Mouse (Mus musculus): ENCODE results near the gene Sytl1. TPM values are rescaled to one million over a fixed set of nuclear protein-coding genes. Genes with fewer than 3 reads are reported as not detected.
A peak's percentile ranks its signal among the peaks of the same experiment; 100 is the strongest.

The Sytl1 gene
- 0.92 and 1.0 TPM in 2 replicates for polyA plus RNA-seq (2015; fragmentation: Nextera tagmentation; extraction: Ambion mirVana)

- no peak within 1 kb of the TSS for H3K27ac ChIP-seq (replicated peaks)
- H3K9me3 ChIP-seq (replicated peaks), result no peaks in the 10 kb centered on the region
- H3K4me3 ChIP-seq (replicated peaks), result no peak within 1 kb of the TSS; the same call in 1 of the 2 replicates
- peaks cover 15% of the 10 kb centered on the region for H3K4me1 ChIP-seq (replicated peaks)
- peak within 1 kb of the TSS; percentile 35 for H3K4me2 ChIP-seq
- H3K36me3 ChIP-seq (replicated peaks), result peaks cover 36% of the 10 kb centered on the region
- 30% methylated on average over 7 of the region's 7 CpGs for WGBS (ENCODE audit: insufficient replicate concordance)
- H3K9ac ChIP-seq, result no peak within 1 kb of the TSS
- ATAC-seq (ENCODE audit: insufficient read depth), result peak; percentile 10; the same call in 1 of the 2 replicates
- H3K27me3 ChIP-seq, result peaks cover 8% of the 10 kb centered on the region; the same call in 1 of the 2 replicates
Measured at GRCm38 (mm10) chr4:133262882-133263281, at the start of gene Sytl1. Gene Sytl1, minus strand, starts transcription at chr4:133263113.

GRCm38 (mm10) chr4:133309948-133310347 lies 47.0 kb upstream of the Sytl1 start:
- Histone ChIP-seq H3K36me3 (replicated peaks) (peaks cover 4% of the 10 kb centered on the region), H3K27ac (replicated peaks) (no peak overlapping the region), H3K9me3 (replicated peaks) (no peaks in the 10 kb centered on the region), H3K4me2 (no peak overlapping the region), H3K27me3 (no peaks in the 10 kb centered on the region), H3K4me1 (replicated peaks) (no peaks in the 10 kb centered on the region; the same call in 1 of the 2 replicates), H3K9ac (no peak overlapping the region), H3K4me3 (replicated peaks) (no peak overlapping the region)
- no peak for ATAC-seq (ENCODE audit: insufficient read depth)
- 0% methylated on average over 3 of the region's 3 CpGs for WGBS (ENCODE audit: insufficient replicate concordance)

- H3K9ac ChIP-seq, result no peak overlapping the region
- no peaks in the 10 kb centered on the region for H3K27me3 ChIP-seq
- ATAC-seq (ENCODE audit: insufficient read depth), result no peak
- no peak overlapping the region for H3K4me2 ChIP-seq
- WGBS (ENCODE audit: insufficient replicate concordance), result 33% methylated on average over 3 of the region's 3 CpGs
- no peak overlapping the region for H3K4me3 ChIP-seq (replicated peaks)
- H3K4me1 ChIP-seq (replicated peaks), result no peaks in the 10 kb centered on the region
- no peaks in the 10 kb centered on the region for H3K9me3 ChIP-seq (replicated peaks)
- H3K27ac ChIP-seq (replicated peaks), result no peak overlapping the region
- peaks cover 17% of the 10 kb centered on the region; the same call in 1 of the 2 replicates for H3K36me3 ChIP-seq (replicated peaks)
Measured at GRCm38 (mm10) chr4:133307331-133307730, 44.4 kb upstream of the Sytl1 start.

GRCm38 (mm10) chr4:133305825-133306224 lies 42.9 kb upstream of the Sytl1 start:
- ATAC-seq (ENCODE audit: insufficient read depth), result no peak
- Histone ChIP-seq H3K27me3 (no peaks in the 10 kb centered on the region), H3K4me1 (replicated peaks) (no peaks in the 10 kb centered on the region), H3K4me3 (replicated peaks) (no peak overlapping the region), H3K9ac (no peak overlapping the region), H3K27ac (replicated peaks) (no peak overlapping the region), H3K36me3 (replicated peaks) (peaks cover 27% of the 10 kb centered on the region), H3K9me3 (replicated peaks) (no peaks in the 10 kb centered on the region), H3K4me2 (no peak overlapping the region)
- 71% methylated on average over 7 of the region's 7 CpGs for WGBS (ENCODE audit: insufficient replicate concordance)

GRCm38 (mm10) chr4:133304770-133305169 lies 41.9 kb upstream of the Sytl1 start:
- Histone ChIP-seq H3K27ac (replicated peaks) (no peak overlapping the region), H3K9ac (no peak overlapping the region), H3K4me1 (replicated peaks) (no peaks in the 10 kb centered on the region), H3K27me3 (no peaks in the 10 kb centered on the region), H3K4me2 (no peak overlapping the region), H3K9me3 (replicated peaks) (no peaks in the 10 kb centered on the region), H3K4me3 (replicated peaks) (no peak overlapping the region), H3K36me3 (replicated peaks) (peaks cover 37% of the 10 kb centered on the region)
- WGBS (ENCODE audit: insufficient replicate concordance), result 81% methylated on average over 7 of the region's 7 CpGs
- ATAC-seq (ENCODE audit: insufficient read depth), result no peak

- H3K9ac ChIP-seq, result no peak overlapping the region
- WGBS (ENCODE audit: insufficient replicate concordance), result 59% methylated on average over 5 of the region's 5 CpGs
- H3K27ac ChIP-seq (replicated peaks), result no peak overlapping the region
- H3K4me2 ChIP-seq, result no peak overlapping the region
- H3K4me1 ChIP-seq (replicated peaks), result no peaks in the 10 kb centered on the region
- ATAC-seq (ENCODE audit: insufficient read depth), result no peak
- no peaks in the 10 kb centered on the region for H3K27me3 ChIP-seq
- no peak overlapping the region for H3K4me3 ChIP-seq (replicated peaks)
- H3K9me3 ChIP-seq (replicated peaks), result no peaks in the 10 kb centered on the region
- H3K36me3 ChIP-seq (replicated peaks), result peaks cover 43% of the 10 kb centered on the region
Measured at GRCm38 (mm10) chr4:133302668-133303067, 39.8 kb upstream of the Sytl1 start.

- Histone ChIP-seq H3K27ac (replicated peaks) (no peak overlapping the region), H3K36me3 (replicated peaks) (peaks cover 50% of the 10 kb centered on the region), H3K4me3 (replicated peaks) (no peak overlapping the region), H3K9me3 (replicated peaks) (no peaks in the 10 kb centered on the region), H3K27me3 (no peaks in the 10 kb centered on the region), H3K9ac (no peak overlapping the region), H3K4me1 (replicated peaks) (no peaks in the 10 kb centered on the region; the same call in 1 of the 2 replicates), H3K4me2 (no peak overlapping the region)
- ATAC-seq (ENCODE audit: insufficient read depth), result no peak
- 25% methylated on average over 4 of the region's 4 CpGs for WGBS (ENCODE audit: insufficient replicate concordance)
Measured at GRCm38 (mm10) chr4:133301802-133302201, 38.9 kb upstream of the Sytl1 start.

- Histone ChIP-seq H3K36me3 (replicated peaks) (peaks cover 60% of the 10 kb centered on the region), H3K27ac (replicated peaks) (no peak overlapping the region), H3K4me1 (replicated peaks) (no peaks in the 10 kb centered on the region; the same call in 1 of the 2 replicates), H3K27me3 (no peaks in the 10 kb centered on the region), H3K4me3 (replicated peaks) (no peak overlapping the region), H3K4me2 (no peak overlapping the region), H3K9ac (no peak overlapping the region), H3K9me3 (replicated peaks) (no peaks in the 10 kb centered on the region)
- ATAC-seq (ENCODE audit: insufficient read depth), result no peak
- WGBS (ENCODE audit: insufficient replicate concordance), result 84% methylated on average over 11 of the region's 11 CpGs
Measured at GRCm38 (mm10) chr4:133300421-133300820, 37.5 kb upstream of the Sytl1 start.

- H3K36me3 ChIP-seq (replicated peaks), result peaks cover 58% of the 10 kb centered on the region
- no peak overlapping the region for H3K27ac ChIP-seq (replicated peaks)
- no peak for ATAC-seq (ENCODE audit: insufficient read depth)
- H3K4me2 ChIP-seq, result no peak overlapping the region
- no peaks in the 10 kb centered on the region for H3K9me3 ChIP-seq (replicated peaks)
- H3K9ac ChIP-seq, result no peak overlapping the region
- H3K27me3 ChIP-seq, result no peaks in the 10 kb centered on the region
- no peak overlapping the region for H3K4me3 ChIP-seq (replicated peaks)
- H3K4me1 ChIP-seq (replicated peaks), result no peaks in the 10 kb centered on the region; the same call in 1 of the 2 replicates
- WGBS (ENCODE audit: insufficient replicate concordance), result 73% methylated on average over 5 of the region's 5 CpGs
Measured at GRCm38 (mm10) chr4:133299701-133300100, 36.8 kb upstream of the Sytl1 start.

- peaks cover 54% of the 10 kb centered on the region for H3K36me3 ChIP-seq (replicated peaks)
- H3K27me3 ChIP-seq, result no peaks in the 10 kb centered on the region
- H3K27ac ChIP-seq (replicated peaks), result no peak overlapping the region
- H3K4me3 ChIP-seq (replicated peaks), result no peak overlapping the region
- no peaks in the 10 kb centered on the region for H3K9me3 ChIP-seq (replicated peaks)
- H3K4me1 ChIP-seq (replicated peaks), result no peaks in the 10 kb centered on the region; the same call in 1 of the 2 replicates
- no peak overlapping the region for H3K4me2 ChIP-seq
- 52% methylated on average over 12 of the region's 12 CpGs for WGBS (ENCODE audit: insufficient replicate concordance)
- no peak for ATAC-seq (ENCODE audit: insufficient read depth)
- no peak overlapping the region for H3K9ac ChIP-seq
Measured at GRCm38 (mm10) chr4:133298516-133299365, 35.8 kb upstream of the Sytl1 start.

- Histone ChIP-seq H3K9me3 (replicated peaks) (no peaks in the 10 kb centered on the region), H3K27ac (replicated peaks) (no peak overlapping the region), H3K36me3 (replicated peaks) (peaks cover 55% of the 10 kb centered on the region), H3K4me3 (replicated peaks) (no peak overlapping the region), H3K4me1 (replicated peaks) (no peaks in the 10 kb centered on the region; the same call in 1 of the 2 replicates), H3K27me3 (no peaks in the 10 kb centered on the region), H3K9ac (no peak overlapping the region), H3K4me2 (no peak overlapping the region)
- ATAC-seq (ENCODE audit: insufficient read depth), result no peak
- 4% methylated on average over 5 of the region's 5 CpGs for WGBS (ENCODE audit: insufficient replicate concordance)
Measured at GRCm38 (mm10) chr4:133297801-133298238, 34.9 kb upstream of the Sytl1 start.
